Mouse (Mus musculus): Measurements from ENCODE around the gene Arntl. TPM values are rescaled to one million over a fixed set of nuclear protein-coding genes. Genes with fewer than 3 reads are reported as not detected.

The Arntl gene
- polyA plus RNA-seq, 1 experiment from 2014 or later = 12.4 TPM

DNA sequence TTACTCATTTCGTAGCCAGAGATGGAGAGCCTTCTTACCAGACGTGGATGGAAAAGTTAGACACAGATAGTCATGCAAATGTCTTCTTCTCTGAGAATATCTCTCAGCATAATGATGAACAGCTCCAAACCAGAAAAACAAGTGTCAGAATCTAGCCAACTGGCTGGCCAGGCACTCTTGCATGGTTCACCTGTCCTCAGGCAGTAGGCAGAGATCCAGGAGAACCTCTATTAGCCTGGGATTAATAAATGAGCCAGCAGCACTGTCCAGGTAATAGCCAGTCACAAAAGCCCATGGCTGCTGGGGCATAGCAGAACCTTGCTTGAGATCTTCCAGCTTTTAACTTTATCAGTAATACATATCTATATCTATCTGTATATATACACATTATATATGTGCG is 12.6 kb downstream of the Arntl start:
- no peak overlapping the region for H3K27ac ChIP-seq (ENCODE audit: low read length)
- H3K9ac ChIP-seq (ENCODE audit: low read length) = no peak overlapping the region
- ATAC-seq (replicated peaks; ENCODE audit: extremely low read depth, insufficient read depth, low FRiP score) = no peak
- H3K4me2 ChIP-seq (ENCODE audit: low read depth, low read length) = no peak overlapping the region
- 80% methylated on average over 3 of the region's 3 CpGs for WGBS
- H3K4me1 ChIP-seq (ENCODE audit: control insufficient read depth, insufficient read depth, low read length) = peaks cover 7% of the 10 kb centered on the region
- no peaks in the 10 kb centered on the region for H3K36me3 ChIP-seq (ENCODE audit: control insufficient read depth, insufficient read depth)
- no peaks in the 10 kb centered on the region for H3K27me3 ChIP-seq (ENCODE audit: control insufficient read depth, insufficient read depth, low read length)
- H3K4me3 ChIP-seq (ENCODE audit: low read length) = no peak overlapping the region
- no peaks in the 10 kb centered on the region for H3K9me3 ChIP-seq (replicated peaks; ENCODE audit: control insufficient read depth, low read length)

GRCm38 (mm10) chr7:113220691-113221238 is 13.5 kb downstream of the Arntl start:
- no peak overlapping the region for H3K4me3 ChIP-seq (ENCODE audit: low read length)
- 49% methylated on average over 6 of the region's 6 CpGs for WGBS
- no peak overlapping the region for H3K4me2 ChIP-seq (ENCODE audit: low read depth, low read length)
- no peak overlapping the region for H3K9ac ChIP-seq (ENCODE audit: low read length)
- H3K27me3 ChIP-seq (ENCODE audit: control insufficient read depth, insufficient read depth, low read length) = no peaks in the 10 kb centered on the region
- H3K36me3 ChIP-seq (ENCODE audit: control insufficient read depth, insufficient read depth) = no peaks in the 10 kb centered on the region
- no peak overlapping the region for H3K27ac ChIP-seq (ENCODE audit: low read length)
- peaks cover 7% of the 10 kb centered on the region for H3K4me1 ChIP-seq (ENCODE audit: control insufficient read depth, insufficient read depth, low read length)
- ATAC-seq (replicated peaks; ENCODE audit: extremely low read depth, insufficient read depth, low FRiP score) = no peak
- H3K9me3 ChIP-seq (replicated peaks; ENCODE audit: control insufficient read depth, low read length) = no peaks in the 10 kb centered on the region

GRCm38 (mm10) chr7:113222821-113223220 is 15.6 kb downstream of the Arntl start:
- Histone ChIP-seq H3K4me3 (ENCODE audit: low read length) (no peak overlapping the region), H3K36me3 (ENCODE audit: control insufficient read depth, insufficient read depth) (no peaks in the 10 kb centered on the region), H3K27me3 (ENCODE audit: control insufficient read depth, insufficient read depth, low read length) (no peaks in the 10 kb centered on the region), H3K4me1 (ENCODE audit: control insufficient read depth, insufficient read depth, low read length) (no peaks in the 10 kb centered on the region), H3K9me3 (replicated peaks; ENCODE audit: control insufficient read depth, low read length) (no peaks in the 10 kb centered on the region), H3K27ac (ENCODE audit: low read length) (no peak overlapping the region), H3K4me2 (ENCODE audit: low read depth, low read length) (no peak overlapping the region), H3K9ac (ENCODE audit: low read length) (no peak overlapping the region)
- ATAC-seq (replicated peaks; ENCODE audit: extremely low read depth, insufficient read depth, low FRiP score) = no peak
- 81% methylated on average over 5 of the region's 5 CpGs for WGBS

- 88% methylated on average over 1 of the region's 1 CpGs for WGBS
- Histone ChIP-seq H3K9ac (ENCODE audit: low read length) (no peak overlapping the region), H3K27ac (ENCODE audit: low read length) (no peak overlapping the region), H3K4me3 (ENCODE audit: low read length) (no peak overlapping the region), H3K27me3 (ENCODE audit: control insufficient read depth, insufficient read depth, low read length) (no peaks in the 10 kb centered on the region), H3K9me3 (replicated peaks; ENCODE audit: control insufficient read depth, low read length) (no peaks in the 10 kb centered on the region), H3K4me2 (ENCODE audit: low read depth, low read length) (no peak overlapping the region), H3K4me1 (ENCODE audit: control insufficient read depth, insufficient read depth, low read length) (0 out of 2 replicates have a peak, but pooled peaks cover 5% of the 10 kb centered on the region), H3K36me3 (ENCODE audit: control insufficient read depth, insufficient read depth) (no peaks in the 10 kb centered on the region)
- ATAC-seq (replicated peaks; ENCODE audit: extremely low read depth, insufficient read depth, low FRiP score) = no peak
Measured at GRCm38 (mm10) chr7:113224620-113225019, 17.4 kb downstream of the Arntl start.

GRCm38 (mm10) chr7:113228498-113228897 is 21.2 kb downstream of the Arntl start:
- no peaks in the 10 kb centered on the region for H3K27me3 ChIP-seq (ENCODE audit: control insufficient read depth, insufficient read depth, low read length)
- H3K27ac ChIP-seq (ENCODE audit: low read length) = no peak overlapping the region
- 52% methylated on average over 6 of the region's 6 CpGs for WGBS
- no peak overlapping the region for H3K4me3 ChIP-seq (ENCODE audit: low read length)
- no peaks in the 10 kb centered on the region for H3K9me3 ChIP-seq (replicated peaks; ENCODE audit: control insufficient read depth, low read length)
- H3K36me3 ChIP-seq (ENCODE audit: control insufficient read depth, insufficient read depth) = no peaks in the 10 kb centered on the region
- no peak overlapping the region for H3K9ac ChIP-seq (ENCODE audit: low read length)
- H3K4me2 ChIP-seq (ENCODE audit: low read depth, low read length) = no peak overlapping the region
- ATAC-seq (replicated peaks; ENCODE audit: extremely low read depth, insufficient read depth, low FRiP score) = 0 out of 2 replicates have a peak, but pooled peaks have one; percentile 45
- H3K4me1 ChIP-seq (ENCODE audit: control insufficient read depth, insufficient read depth, low read length) = 0 out of 2 replicates have a peak, but pooled peaks cover 5% of the 10 kb centered on the region

DNA sequence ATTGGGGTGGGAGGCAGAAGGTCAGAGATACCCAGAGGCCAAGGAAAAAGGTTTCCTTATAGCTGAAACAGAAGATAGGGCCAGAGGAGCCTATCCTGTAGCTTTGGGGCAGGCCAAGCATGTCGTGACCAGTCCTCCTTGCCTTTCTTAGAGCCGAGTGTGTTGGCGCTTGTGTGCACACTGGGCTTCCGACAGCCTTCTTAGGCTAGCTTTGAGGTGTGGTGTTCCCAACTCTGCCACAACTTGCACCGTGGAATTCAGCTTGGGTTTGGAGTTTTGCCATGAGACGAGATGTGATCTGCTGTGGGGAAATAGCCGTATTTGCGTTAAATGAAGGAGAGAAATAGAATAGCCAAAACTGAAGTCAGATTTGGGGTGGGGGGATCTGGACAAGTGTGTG is 28.9 kb downstream of the Arntl start:
- no peak for ATAC-seq (replicated peaks; ENCODE audit: extremely low read depth, insufficient read depth, low FRiP score)
- Histone ChIP-seq H3K4me2 (ENCODE audit: low read depth, low read length) (no peak overlapping the region), H3K27ac (ENCODE audit: low read length) (no peak overlapping the region), H3K9ac (ENCODE audit: low read length) (no peak overlapping the region), H3K27me3 (ENCODE audit: control insufficient read depth, insufficient read depth, low read length) (no peaks in the 10 kb centered on the region), H3K4me3 (ENCODE audit: low read length) (no peak overlapping the region), H3K36me3 (ENCODE audit: control insufficient read depth, insufficient read depth) (no peaks in the 10 kb centered on the region), H3K9me3 (replicated peaks; ENCODE audit: control insufficient read depth, low read length) (no peaks in the 10 kb centered on the region), H3K4me1 (ENCODE audit: control insufficient read depth, insufficient read depth, low read length) (peaks cover 22% of the 10 kb centered on the region)
- 85% methylated on average over 8 of the region's 8 CpGs for WGBS

DNA sequence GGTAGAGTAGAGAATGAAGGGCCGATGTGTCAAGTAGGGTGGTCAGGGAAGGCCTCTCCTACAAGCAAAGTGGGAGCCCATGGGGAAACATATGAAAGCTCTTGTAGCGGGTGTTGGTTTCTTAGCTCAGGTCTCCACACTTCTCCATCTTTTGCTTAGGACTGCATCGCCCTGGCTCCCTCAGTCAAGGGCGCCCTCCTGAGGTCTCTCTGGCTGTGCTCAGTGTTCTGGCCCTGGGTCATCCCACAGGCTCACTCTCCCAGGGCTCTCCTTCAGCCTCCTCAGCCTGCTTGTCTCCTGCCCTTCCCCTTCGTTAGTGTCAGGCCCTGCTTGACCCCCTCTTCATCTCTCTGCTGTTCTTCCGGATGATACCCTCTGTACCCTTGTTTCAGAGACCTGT is 31.1 kb downstream of the Arntl start:
- 72% methylated on average over 6 of the region's 6 CpGs for WGBS
- ATAC-seq (replicated peaks; ENCODE audit: extremely low read depth, insufficient read depth, low FRiP score) = no peak
- Histone ChIP-seq H3K4me2 (ENCODE audit: low read depth, low read length) (no peak overlapping the region), H3K9ac (ENCODE audit: low read length) (no peak overlapping the region), H3K4me1 (ENCODE audit: control insufficient read depth, insufficient read depth, low read length) (peaks cover 42% of the 10 kb centered on the region), H3K4me3 (ENCODE audit: low read length) (no peak overlapping the region), H3K9me3 (replicated peaks; ENCODE audit: control insufficient read depth, low read length) (no peaks in the 10 kb centered on the region), H3K27me3 (ENCODE audit: control insufficient read depth, insufficient read depth, low read length) (no peaks in the 10 kb centered on the region), H3K27ac (ENCODE audit: low read length) (no peak overlapping the region), H3K36me3 (ENCODE audit: control insufficient read depth, insufficient read depth) (no peaks in the 10 kb centered on the region)

- Histone ChIP-seq H3K9me3 (replicated peaks; ENCODE audit: control insufficient read depth, low read length) (no peaks in the 10 kb centered on the region), H3K4me2 (ENCODE audit: low read depth, low read length) (0 out of 2 replicates have a peak overlapping the region, but pooled peaks have one; percentile 6), H3K27ac (ENCODE audit: low read length) (peak overlapping the region; percentile 74), H3K4me1 (ENCODE audit: control insufficient read depth, insufficient read depth, low read length) (peaks cover 42% of the 10 kb centered on the region), H3K4me3 (ENCODE audit: low read length) (no peak overlapping the region), H3K9ac (ENCODE audit: low read length) (no peak overlapping the region), H3K27me3 (ENCODE audit: control insufficient read depth, insufficient read depth, low read length) (no peaks in the 10 kb centered on the region), H3K36me3 (ENCODE audit: control insufficient read depth, insufficient read depth) (no peaks in the 10 kb centered on the region)
- WGBS = 58% methylated on average over 4 of the region's 4 CpGs
- no peak for ATAC-seq (replicated peaks; ENCODE audit: extremely low read depth, insufficient read depth, low FRiP score)
Measured at GRCm38 (mm10) chr7:113239448-113240130, 32.3 kb downstream of the Arntl start.

GRCm38 (mm10) chr7:113240438-113240837 is 33.2 kb downstream of the Arntl start:
- ATAC-seq (replicated peaks; ENCODE audit: extremely low read depth, insufficient read depth, low FRiP score) = peak; percentile 40; the same call in 1 of the 2 replicates
- H3K4me3 ChIP-seq (ENCODE audit: low read length) = no peak overlapping the region
- 29% methylated on average over 1 of the region's 1 CpGs for WGBS
- H3K9ac ChIP-seq (ENCODE audit: low read length) = no peak overlapping the region
- no peaks in the 10 kb centered on the region for H3K9me3 ChIP-seq (replicated peaks; ENCODE audit: control insufficient read depth, low read length)
- peak overlapping the region; percentile 81 for H3K27ac ChIP-seq (ENCODE audit: low read length)
- H3K36me3 ChIP-seq (ENCODE audit: control insufficient read depth, insufficient read depth) = no peaks in the 10 kb centered on the region
- peaks cover 42% of the 10 kb centered on the region for H3K4me1 ChIP-seq (ENCODE audit: control insufficient read depth, insufficient read depth, low read length)
- peak overlapping the region; percentile 39; the same call in 1 of the 2 replicates for H3K4me2 ChIP-seq (ENCODE audit: low read depth, low read length)
- H3K27me3 ChIP-seq (ENCODE audit: control insufficient read depth, insufficient read depth, low read length) = no peaks in the 10 kb centered on the region

Measured in heart, embryonic 16.5 days (tissue).